Mouse (Mus musculus) testis, adult 2 months (tissue): ENCODE measurements around the gene Wsb1.

Source experiments
- CTCF ChIP-seq: fragments of 200-500 bp; IDR thresholded peaks from 2 replicates; pipeline ENCODE4 v1.5.1; 2012; ENCODE audit warnings: low read depth, mild to moderate bottlenecking, inconsistent platforms, low read length, moderate library complexity; ENCODE audit not compliant: control insufficient read depth, insufficient read depth, insufficient replicate concordance
- POLR2A ChIP-seq: fragments of 200-500 bp; IDR thresholded peaks from 2 replicates; pipeline ENCODE4 v1.6.1; 2012; ENCODE audit warnings: low read depth, mild to moderate bottlenecking, inconsistent platforms, low read length, moderate library complexity; ENCODE audit not compliant: control insufficient read depth

- no peak for TF ChIP-seq CTCF
- TF ChIP-seq POLR2A: no peak
Observed at GRCm38 (mm10) chr11:79204444-79204843, 50.0 kb downstream of the Wsb1 start.
